Mouse (Mus musculus) frontal cortex, adult (tissue): ENCODE measurements around the gene Hsd11b2.

Experiments
- ATAC-seq: cut with Nextera tagmentation; 2 replicates; pipeline ENCODE4 v1.9.2; 2017; ENCODE audit warnings: mild to moderate bottlenecking, moderate library complexity, mixed read lengths; ENCODE audit not compliant: low TSS enrichment

Hsd11b2 gene

GRCm38 (mm10) chr8:105484030-105484368, 34.6 kb upstream of the Hsd11b2 start:
- no peak for ATAC-seq

DNA sequence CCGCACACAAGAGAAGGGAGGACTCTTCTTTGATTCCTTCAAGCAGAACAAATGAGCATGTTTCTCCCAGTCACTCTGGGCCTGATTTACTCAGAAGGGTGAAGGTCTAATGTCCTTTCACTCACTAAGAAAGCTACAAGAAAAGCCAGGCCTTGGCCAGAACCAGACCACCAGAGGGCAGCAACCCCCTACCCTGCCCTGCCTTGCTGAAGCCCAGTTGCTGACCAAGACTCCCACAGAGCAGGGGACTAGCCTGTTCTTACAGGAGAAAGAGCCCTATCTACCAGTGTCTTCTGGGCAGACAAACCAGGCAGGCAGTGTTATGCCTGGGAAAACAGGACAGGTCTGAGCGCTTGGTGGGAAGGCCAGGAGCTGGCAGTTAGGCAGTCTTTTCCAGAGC, 34.2 kb upstream of the Hsd11b2 start:
- ATAC-seq = no peak

- no peak for ATAC-seq
Measured at GRCm38 (mm10) chr8:105488082-105488481, 30.5 kb upstream of the Hsd11b2 start.

DNA sequence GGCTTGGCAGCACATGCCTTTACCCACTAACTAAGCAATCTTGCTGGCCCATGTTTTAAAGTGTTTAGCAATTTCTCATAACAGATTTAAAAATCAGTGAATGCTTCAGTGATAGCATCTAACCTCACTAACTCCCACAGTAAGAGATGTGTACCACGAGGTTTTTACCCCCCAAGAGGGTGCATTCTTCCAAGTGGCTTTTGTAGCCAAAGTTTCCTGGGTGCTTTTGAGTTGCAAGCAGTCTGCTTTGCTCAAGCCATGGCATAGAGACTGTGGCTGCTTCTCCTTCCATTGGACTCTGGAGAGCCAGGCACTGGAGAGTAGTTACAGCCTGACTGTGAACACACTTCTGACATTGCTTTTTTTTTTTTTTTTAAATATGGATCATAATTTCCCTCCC, 29.3 kb upstream of the Hsd11b2 start:
- no peak for ATAC-seq

DNA sequence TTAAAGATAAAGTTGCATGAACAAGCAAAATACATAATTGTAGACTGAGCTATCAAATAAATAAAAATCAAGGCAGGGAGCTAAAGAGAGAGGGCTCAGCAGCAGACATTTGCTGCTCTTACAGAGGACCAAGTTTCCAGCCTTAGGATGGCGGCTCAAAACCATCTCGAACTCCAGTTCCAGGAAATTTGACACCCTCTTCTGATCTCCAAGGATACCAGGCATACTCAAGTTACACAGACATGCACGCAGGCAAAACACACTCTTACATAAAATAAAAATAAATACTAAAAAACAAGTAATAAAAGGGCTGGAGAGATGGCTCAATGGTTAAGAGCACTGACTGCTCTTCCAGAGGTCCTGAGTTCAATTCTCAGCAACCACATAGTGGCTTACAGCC, 25.1 kb upstream of the Hsd11b2 start:
- no peak for ATAC-seq

DNA sequence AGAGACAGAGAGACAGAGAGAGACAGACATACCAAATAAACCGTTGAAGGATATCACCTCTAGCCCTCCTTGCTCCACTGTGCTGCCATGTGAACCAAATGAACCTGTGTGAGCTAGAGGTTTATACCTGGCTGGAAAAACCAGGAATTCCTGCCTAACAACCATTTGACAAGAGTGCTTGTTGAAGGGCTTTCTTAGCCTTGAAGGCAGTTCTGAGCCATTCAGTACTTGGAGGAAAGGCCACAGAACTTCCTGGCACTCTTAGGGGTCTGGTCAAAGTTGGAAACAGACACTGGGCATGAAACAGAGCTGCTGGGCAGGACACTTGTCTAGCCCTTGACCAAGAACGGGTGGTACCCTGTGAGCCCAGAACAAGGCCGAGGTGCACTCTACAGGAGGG, 24.0 kb upstream of the Hsd11b2 start:
- no peak for ATAC-seq

DNA sequence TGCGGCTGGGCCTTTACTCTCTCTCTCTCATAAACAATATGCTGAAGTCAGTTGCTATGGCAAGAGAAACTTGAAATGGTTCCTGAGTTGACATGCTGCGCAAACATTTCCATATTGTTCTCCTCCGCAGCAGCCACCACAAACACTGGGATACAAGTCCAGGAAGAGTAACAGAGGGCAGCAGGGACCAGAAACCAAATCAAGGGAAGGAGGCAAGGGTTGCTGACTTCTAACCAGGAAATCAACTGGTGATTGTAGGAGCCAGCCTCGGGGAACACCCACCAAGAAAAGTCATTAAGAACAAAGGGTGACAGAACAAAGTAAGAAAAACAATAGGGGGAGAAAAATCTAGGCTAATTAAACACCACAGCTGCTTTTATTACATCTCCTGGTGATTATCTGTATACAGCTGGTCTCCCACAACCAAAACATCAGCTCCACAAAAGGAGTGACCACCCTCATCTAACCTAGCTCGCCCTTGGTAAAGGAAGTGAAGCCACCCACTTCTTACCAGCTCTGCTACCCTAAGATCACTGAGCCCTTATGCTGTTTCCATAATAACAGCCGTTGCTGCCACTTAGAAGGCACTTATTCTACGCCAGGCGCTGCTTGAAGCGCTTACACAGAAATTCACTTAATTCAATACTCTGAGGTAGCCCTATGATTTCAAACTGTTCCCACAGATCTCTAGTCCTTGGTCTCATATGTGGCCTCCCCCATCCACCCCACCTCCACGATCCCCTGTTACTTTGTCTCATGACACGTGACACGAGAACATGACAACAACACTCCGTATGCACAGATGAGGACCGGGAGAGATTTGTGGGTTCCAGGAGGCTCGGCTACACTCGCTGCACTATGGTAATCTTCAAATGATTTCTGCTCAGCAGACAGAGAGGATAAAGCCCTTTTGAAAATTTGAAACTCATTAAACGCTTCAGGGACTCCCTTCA, 22.9 kb upstream of the Hsd11b2 start:
- ATAC-seq = peak; percentile 35

DNA sequence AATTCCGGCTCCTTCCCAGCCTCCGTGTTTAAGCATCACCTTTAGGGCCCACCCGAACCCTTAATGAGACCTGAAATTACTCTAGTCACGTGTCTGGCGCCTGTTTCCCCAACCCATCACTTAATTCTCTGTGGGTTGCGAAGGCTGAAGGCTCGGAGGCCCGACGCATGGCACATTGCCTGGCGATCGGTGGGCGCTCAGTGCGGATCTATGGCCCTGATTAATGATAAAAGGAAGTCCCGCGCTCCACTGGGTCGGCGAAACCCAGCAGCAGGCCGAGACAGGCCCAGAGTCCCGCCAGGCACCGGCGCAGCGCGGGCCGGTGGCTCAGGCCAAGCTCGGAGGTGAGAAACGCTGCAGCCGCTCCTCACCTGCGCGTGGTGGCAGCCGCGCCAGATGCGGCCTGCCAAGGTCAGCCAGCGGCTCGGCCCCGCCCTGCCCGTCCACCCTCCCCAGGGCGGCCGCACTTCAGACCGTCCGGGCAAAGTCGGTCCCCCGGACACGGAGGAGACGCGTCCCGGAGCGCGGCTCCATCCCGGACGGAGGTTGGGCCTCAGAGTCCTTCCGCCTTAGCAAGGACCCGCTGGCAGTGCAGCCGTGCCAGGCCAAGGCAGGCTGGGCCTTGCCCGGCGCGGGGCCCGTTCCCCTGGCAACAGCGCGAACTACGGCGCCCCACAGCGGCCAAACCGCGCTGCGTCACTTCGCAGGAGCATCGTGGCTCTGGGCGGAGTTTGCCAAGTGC, 21.9 kb upstream of the Hsd11b2 start, which contains the start of gene Zdhhc1:
Gene Zdhhc1, minus strand, starts transcription at position 464 of the 742 bp plus-strand sequence.
- ATAC-seq = peak; percentile 86

- ATAC-seq = no peak
Measured at GRCm38 (mm10) chr8:105499787-105500186, 18.8 kb upstream of the Hsd11b2 start.

GRCm38 (mm10) chr8:105504617-105505016, 13.9 kb upstream of the Hsd11b2 start:
- no peak for ATAC-seq

GRCm38 (mm10) chr8:105506977-105507376, 11.6 kb upstream of the Hsd11b2 start:
- ATAC-seq = no peak

- no peak for ATAC-seq
Measured at GRCm38 (mm10) chr8:105508758-105509157, 9.8 kb upstream of the Hsd11b2 start.

GRCm38 (mm10) chr8:105509997-105510735, 8.4 kb upstream of the Hsd11b2 start:
- ATAC-seq = no peak

- ATAC-seq = no peak
Measured at GRCm38 (mm10) chr8:105514194-105514593, 4.4 kb upstream of the Hsd11b2 start.

GRCm38 (mm10) chr8:105514656-105515055, 3.9 kb upstream of the Hsd11b2 start:
- peak; percentile 9; the same call in 1 of the 2 replicates for ATAC-seq

DNA sequence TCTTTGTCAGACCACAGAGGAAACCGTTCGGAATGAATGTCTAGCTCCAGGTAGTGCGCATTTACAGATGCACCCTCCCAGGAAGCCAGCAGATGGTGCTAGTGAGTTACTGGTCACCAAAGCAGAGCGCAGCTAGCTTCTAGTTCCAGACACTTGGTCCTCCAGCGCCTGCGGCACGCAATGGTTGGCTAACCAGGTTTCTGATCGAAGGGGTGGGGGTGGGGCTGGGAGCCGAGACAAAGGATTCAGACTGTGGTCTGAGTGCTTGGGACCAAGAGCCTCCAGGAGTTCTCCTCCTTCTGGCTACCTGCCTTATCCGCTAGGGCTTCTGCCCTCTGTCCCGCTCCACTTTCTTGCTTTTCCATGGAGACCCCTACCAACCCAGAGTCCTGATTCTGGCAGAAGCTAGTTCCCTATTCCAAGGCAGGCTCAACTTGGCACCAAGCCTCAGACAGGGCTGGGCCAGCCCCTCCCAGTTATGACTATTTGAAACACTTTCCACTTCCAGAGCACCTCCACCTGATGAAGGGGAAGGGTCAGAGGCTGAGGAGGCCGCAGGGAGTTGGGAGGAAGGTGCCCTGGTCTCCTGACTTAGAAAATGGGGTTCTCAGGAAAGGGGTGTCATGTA, 2.4 kb upstream of the Hsd11b2 start:
- ATAC-seq = peak; percentile 71

DNA sequence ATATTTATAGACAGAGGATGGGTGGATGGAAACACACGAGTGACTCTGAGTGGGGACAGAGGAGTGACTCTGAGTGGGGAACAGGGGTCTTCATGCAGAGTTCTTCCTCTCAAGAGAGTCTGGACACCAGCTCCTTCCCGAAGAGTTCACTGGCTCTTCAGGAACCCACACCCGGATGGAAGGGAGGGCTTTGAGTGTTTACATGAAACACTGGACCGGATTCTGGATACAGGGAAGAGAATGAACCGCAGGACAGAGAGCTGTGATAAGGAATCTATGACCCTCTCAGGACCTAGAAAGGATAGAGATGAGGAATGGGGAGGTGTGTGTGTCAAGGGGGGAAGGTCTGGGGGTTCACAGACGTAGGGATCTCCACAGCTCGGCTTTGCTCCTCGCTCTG, 1.2 kb upstream of the Hsd11b2 start:
- no peak for ATAC-seq

DNA sequence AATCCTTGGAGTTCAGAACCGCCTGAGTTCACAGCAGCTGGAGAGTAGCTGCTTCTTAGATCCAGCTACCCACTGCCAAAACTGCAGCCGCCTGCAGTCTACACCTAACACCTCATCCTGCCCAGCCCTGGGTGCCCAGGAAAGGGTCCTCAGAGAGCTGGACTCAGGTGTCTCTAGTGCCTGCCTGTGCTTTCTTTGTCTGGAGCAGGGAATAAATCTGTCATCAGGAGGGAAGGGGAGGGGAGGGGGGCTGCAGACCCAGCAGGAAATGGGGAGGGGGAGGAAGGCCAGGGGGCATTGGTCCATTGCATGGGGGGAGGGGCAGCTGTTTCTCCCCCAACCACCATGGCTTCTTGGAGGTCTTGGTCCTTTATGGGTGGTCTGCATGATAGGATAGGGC, 1.0 kb downstream of the Hsd11b2 start:
- ATAC-seq = no peak

DNA sequence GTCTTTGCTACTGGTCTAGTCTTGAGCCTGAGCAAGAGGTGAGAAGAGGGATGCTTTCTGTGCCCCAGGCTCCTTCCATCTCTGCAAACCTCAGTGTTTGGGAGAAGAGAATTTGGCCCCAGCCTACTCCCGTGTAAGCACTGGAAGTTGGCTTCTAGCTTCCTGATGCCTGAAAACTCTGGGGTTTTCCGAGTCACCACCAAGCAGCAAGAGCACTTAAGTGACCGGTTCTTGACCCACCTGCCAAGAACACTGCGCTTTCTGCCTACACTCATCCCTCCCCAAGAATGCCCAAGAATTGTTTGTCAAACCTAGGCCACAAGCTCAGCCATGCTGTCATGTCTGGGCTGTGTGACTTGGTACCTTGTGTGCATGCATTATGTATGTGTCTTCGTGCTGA, 2.0 kb downstream of the Hsd11b2 start:
- ATAC-seq = no peak

- ATAC-seq = no peak
Measured at GRCm38 (mm10) chr8:105521061-105521460, 2.5 kb downstream of the Hsd11b2 start.

- no peak for ATAC-seq
Measured at GRCm38 (mm10) chr8:105521995-105522769, 3.6 kb downstream of the Hsd11b2 start.
